Mouse (Mus musculus) heart, adult 9 months (tissue): Measurements from ENCODE around the gene Kif16b.
A peak's percentile ranks its signal among the peaks of the same experiment; 100 is the strongest.

Experiments used
- DNase-seq, 2 experiments: peaks; one replicate each; pipeline ENCODE4 v3.0.0; 2022; ENCODE audit warnings: low spot score in 2 of 2

The Kif16b gene

DNA sequence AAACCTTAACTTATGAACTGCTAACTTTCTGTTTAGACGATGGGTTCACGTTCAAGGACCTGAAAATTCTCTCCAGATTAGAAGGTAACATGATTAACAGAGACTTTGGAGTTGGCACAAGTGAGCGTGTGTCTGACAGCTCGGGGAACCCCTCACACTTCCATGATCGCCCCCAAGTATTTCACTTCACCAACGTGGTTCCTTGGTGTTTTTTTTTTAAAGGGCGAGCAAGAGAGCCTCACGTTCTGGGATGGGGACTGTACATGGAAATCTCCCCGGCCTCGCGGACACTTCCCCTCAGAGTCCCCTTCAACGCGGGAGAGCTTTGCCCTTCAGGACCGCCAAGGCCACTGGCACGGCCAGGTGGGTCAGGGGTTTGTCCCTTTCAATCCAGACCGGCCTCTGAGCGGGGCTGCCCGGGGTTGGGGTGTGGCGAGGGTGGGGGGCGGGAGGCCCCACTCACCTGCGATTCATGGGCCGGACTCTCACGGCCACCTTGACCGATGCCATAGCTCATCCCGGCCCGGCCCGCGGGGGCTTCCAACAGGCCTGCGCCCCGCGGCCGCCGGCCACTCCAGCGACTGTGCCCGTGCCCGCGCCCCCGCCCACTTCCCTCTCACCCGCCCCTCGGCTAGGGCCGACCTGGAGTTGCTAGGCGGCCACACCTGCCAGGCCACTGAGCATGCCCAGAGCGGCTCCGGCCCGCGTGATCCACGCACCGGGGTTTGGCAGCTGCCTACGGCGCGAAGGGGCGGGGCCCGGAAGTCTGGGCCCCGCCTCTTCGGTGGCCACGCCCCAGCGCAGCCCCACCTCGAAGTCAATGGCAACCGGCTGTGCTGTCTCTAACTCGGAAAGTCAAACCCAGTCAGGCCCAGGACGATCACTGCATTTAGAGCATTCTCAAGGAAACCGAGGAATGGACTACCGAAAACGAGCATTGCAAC is at the start of gene Kif16b:
Gene Kif16b, minus strand, starts transcription at position 670 of the 944 bp plus-strand sequence.
- peak; percentile 92 to 94 for DNase-seq

DNA sequence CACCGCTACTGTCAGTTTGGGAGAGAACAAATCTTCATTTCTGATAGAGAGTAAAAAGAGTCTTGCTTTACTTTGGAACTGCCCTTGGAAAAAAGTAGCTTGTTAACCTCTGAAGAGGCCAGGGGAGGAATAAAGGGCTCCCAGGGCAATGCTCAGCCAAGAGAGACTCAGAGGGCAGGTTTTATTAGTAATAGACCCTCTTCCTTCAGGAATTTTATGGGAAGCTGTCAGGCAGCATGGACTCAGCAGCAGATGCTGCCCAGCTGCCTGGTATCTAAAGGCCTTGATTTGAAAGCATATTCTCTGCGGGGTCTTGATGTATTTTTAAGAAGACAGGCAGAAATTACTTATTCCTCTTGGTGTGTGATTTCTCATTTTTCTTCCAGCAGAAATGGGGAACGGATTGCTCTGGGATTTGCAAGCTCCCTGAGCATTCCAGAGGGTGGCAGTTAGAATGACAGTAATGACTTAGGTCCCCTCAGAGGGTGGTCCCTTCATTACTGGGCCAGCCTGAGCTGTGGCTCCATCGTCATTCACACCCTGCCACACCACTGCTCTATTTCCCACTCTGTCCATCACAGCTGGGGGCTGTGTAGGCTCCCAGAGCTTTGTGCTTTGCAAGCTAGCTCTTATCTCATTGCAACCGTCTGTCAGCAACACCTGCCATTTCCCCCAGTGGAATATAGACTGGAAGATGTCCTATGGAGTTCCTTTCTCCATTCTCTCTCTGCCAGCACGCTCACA is 39.7 kb upstream of the Kif16b start:
- no peak for DNase-seq

DNA sequence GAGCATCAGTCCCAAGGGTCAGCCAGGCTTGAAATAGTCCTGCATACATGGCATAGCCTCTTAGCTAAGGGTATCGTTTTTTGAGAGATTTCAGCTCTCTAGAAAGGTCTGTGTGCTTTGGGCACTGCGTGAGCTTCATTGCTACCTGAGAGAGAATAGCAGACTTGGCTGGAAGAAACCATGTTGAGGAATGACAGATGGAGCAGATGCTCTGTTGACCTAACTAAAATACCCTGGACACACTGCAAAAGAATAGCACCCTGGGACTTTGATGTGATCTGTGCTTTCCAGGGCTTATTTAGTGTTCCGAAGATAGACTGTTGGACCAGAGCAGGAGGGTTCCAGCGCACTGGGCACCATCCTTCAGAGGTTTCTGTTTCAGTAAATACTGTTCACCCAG is 29.1 kb upstream of the Kif16b start:
- DNase-seq, result no peak

DNA sequence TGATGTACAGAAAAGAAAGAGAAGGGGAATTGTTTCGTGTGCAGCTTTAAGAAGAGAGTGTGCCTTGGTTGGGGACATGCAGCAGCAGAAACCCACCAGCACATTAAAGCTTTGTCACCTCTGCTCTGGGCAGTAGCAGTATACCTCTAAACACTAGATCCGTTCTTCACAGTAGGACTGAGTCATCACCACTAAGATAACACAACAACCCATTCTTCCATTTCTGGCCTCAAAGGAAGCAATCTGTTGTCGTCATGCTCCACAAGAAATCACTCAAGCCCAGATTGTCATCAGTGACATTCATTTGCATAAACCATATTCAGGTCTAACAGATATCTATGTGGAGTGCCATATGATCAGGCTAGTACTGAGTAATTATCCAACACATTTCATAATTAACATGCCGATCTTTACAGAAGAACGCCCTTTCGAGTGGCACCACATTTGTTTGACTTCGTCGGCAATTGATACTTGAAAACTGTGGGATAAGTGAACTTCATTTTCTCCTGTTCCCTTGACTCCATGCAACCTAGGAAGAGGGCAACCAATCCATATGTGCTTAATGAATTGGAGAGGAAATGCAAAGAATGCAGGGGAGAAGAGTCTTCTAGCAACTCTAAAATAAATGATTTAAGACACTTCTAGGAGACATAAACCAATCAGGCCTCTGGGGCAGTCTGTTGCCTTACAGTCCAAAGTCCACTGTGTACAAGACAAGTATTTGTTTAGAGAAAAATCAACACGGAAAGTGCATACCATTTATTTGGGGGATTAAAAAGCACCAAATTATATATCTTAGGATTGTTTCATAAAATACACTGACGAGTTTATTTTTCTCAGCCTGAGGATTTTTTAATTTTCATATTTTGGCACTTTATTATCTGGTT is 28.1 kb upstream of the Kif16b start:
- DNase-seq, result no peak

DNA sequence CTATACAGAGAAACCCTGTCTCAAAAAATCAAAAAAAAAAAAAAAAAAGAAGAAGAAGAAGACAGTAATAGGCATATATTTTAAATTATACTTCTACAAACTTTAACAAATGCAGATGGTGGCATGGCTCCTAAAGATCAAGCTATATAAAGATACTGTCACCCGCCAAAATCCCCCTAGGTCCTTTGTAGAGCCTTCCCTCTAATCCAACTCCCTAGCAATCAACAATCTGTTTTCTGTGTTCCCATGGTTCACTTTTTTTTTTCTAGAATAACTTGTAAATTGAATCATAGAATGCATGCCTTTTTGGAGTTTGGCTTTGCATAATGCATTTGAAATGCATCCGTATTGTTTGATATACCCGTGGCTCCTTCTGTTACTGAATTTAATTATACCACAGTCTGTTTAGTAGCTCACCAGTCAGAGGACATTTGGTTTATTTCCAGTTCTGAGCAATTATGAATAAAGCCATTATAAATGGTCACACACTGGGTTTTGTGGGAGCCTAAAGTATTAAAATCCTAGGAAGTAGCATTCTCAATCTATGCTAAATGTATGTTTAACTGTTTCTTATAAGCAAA is 9.6 kb upstream of the Kif16b start:
- no peak for DNase-seq

DNA sequence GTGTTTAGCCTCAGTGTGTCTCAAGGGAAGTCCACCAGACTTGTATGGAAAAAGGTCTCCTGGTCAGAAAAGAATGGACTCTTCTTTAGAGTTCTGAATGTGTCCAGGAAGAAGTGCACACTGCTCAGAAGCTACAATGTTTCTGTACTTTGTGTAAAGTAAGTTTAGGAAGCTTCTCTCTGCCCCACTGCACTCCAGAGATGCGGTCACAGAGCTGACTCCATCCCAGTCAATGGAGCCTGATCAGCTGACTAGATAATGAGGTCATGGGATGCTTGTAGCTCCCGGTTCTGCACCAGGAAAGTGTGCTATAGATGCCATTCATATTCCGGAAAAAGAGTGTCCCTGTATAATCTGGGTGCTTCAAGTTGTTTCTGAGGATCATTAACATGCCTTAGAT is 7.9 kb upstream of the Kif16b start:
- DNase-seq, result no peak

DNA sequence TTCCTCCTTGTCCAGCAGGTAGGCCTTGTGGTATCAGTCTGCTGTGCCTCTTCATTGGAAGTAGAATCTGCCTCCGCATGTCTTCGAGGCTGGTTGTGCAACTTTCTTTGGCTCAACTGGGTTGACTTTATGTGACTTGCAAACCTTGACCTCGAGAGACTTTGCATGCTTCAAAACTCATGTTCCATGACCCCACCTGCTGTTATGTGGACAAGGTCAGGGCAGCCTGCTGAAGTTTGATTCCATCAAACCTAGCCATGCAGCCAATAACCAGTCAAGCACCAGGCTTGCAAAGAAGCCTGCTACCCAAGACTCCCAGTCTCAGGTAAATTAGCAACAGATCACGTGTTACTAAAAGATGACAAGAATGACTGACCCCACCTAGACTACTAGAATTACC is 5.7 kb upstream of the Kif16b start:
- DNase-seq, result no peak

DNA sequence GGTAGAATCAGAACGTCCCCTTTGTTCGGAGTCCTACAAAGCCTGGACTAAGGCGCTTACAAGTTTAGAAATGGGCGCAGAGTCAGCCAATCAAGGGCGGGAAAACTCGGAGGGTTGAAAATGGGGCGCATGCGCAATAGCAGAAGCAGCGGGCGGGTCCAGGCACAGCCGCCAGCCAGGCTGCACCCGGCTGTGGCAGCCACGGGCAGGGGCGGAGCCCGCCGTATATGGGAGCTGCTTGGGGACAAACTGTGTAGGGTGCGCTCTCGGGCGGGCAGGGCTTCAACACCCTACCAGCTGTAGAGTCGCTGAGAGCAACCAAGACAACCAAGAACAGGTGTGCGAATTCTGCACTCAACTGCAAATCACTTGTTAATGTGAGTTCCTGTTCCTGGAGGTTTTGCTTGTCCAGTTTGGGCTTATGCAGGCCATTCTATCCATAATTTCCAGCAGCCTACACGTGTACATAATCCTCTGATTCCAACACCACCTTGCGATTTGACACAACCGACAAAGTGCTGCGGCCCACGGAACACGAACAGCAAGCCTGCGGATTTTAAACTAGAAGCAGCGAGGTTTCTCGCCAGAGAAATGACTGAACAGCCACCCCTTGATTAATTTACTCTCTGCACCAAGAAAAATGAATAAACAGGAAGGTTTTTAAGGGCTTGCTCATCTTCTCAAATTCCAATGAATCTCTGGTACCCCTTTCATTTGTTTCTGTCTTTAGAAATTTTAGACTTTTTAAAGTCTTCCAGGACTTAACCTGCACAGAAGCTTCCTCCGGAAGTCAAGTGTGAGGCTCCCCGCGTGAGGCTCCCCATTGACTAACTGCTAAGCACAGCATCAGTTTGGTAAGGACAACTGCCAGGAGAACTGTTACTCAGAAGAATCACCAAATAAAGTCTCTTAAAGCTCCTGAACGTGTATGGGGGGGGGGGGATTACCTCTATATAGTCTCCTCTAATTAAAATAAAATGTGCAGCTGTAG is 1.9 kb upstream of the Kif16b start:
- peak; percentile 96 for DNase-seq

DNA sequence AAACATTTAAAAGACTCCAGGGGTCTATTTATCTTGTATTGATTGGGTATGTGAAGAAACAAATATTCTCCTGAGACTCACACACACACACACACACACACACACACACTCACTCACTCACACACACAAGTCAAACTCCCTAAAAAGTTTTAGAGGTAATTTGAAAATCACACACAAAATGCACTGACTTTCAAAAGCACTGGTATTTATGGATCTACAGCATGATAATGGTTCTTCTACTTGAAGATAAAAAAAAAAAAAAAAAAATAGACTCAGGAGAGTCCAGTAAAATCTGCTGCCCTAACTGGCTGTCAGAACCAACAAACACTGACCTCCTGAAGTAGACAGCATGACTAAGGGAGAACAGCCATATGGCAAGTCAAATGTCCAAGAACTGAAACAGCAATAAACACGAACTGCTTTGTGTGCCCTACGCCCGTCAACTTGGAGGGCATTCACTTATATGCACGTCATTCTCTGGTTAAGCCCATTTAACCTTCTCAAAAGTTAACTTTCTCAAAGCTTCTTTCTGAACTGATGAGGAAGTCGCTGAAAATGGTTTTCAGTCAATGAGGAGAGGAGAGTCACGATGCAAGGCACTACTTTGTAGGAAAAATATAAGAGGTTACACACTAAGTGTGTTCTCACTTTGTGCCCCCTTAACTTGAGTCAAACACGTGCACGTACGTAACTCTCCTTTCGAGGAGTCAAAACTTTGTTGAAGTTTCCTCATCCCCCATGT is 1.0 kb downstream of the Kif16b start:
- DNase-seq, result no peak

DNA sequence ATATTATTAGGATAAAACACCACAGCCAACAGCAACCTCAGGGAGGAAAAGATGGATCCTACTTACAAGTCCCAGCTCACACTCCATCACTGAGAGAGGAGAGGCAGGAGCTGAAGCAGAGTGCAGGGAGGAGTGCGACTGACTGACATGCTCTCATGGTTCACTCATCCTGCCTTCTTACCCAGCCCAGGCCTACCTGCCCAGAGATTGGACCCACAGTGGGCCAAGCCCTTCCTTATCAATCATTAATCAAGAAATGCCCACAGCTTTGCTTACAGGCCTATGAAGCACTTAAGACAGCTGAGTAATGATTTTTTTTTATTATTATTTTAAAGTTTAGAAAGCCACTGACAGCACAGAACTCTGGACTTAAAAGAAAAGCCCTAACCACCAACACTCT is 7.6 kb downstream of the Kif16b start:
- DNase-seq, result no peak

DNA sequence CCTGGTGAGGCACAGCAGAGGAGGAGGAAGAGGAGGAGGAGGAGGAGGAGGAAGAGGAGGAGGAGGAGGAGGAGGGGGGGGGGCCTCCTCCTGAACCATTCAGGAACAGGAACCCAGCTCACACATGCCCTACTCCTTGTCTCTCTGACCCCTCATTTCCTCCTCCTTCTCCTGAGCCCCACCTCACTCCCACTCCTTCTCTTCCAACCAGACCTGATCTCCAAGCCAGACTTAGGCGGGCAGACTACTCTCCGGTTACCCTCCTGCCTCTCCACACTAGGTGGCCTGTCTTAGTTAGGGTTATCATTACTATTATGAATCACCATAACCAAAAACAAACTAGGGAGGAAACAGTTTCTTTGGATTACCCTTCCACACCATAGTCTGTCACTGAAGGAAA is 10.0 kb downstream of the Kif16b start:
- DNase-seq, result no peak

DNA sequence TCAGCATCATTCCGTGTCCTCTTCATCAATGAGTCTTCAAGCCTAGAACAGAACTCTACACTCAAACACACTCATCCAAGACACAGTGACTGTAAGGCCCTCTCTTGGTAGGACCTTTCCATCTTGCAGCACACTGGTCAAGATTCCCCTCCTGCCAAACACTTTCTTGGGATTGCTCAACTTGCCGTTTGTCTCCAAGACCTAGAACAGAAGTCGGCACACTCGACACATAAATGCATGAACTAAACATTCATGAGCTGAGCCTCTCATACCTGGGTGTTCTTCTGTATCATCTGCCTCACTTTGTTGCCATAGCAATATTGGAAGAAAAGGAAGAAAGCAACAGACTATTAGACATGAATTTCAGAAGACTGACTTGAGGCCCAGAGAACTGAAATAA is 16.9 kb downstream of the Kif16b start:
- DNase-seq, result no peak

DNA sequence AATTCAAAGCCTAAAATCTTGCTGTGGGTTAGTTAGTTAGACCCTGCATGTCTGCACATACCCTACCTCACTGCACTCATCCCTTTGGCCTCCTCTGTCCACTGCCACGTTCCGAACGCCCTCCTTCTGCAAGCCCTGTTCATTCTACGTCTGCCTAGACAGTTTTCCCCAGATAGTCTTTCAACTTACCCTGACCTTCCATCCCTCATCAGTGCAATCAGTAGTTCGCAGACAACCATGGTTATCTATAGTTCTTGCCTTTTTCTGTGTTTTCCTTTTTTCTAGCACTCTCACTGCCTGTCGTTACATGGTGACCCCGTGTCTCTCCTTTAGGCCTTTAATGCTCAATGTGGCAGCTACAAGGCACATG is 17.7 kb downstream of the Kif16b start:
- DNase-seq, result no peak

DNA sequence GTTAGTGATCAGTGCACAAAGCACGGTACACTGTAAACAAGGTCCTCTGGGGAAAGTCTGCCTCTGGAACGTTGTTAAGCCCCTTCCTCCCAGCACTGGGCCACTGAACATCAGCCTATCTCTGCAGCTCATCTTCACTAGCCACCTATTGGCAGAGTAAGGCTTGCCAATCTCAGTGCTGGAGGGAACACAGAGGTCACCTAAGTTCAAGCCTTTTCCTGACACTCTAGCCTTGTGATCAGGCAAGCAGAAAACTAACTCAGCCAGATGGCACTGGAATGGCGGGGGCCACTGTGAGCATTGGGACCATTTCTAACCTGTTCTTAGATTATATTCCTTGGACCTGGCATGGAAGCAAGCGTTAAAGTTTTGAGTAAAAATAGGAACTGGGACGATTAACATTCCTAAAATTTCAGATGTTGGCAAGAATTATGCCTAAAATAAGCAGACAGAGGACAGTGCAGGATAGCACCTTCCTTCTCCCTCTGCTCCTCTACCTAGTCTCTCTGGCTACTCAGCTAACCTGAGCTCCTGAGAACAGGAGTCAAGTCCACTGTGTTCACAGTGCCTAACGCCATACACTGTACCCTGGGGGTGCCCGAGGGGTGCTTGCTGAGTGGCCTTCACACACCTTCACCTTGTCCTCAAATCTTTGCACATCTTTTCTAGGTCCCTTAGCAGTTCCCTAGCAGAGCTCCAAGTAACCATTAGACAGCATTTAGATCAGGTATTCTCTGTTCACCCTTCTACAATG is 18.3 kb downstream of the Kif16b start:
- DNase-seq, result no peak

DNA sequence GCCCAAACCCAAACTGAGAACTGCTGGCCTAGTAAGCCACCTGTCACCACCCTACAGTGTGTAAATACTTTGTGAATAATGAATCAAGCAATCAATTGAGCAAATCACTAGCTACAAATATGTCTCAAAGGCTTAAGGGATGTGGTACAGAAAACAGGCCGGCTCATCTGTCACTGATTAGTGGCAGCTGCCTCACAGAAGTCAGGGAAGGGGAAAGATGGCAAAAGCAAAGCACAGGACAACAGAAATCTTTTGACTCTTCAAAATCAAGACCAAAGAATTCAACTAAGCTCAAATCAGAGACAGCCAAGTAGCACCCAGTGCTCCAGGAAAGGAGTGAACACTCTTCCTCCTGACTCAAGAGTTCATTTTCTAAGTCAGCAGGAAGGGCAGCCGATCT is 18.9 kb downstream of the Kif16b start:
- no peak for DNase-seq

DNA sequence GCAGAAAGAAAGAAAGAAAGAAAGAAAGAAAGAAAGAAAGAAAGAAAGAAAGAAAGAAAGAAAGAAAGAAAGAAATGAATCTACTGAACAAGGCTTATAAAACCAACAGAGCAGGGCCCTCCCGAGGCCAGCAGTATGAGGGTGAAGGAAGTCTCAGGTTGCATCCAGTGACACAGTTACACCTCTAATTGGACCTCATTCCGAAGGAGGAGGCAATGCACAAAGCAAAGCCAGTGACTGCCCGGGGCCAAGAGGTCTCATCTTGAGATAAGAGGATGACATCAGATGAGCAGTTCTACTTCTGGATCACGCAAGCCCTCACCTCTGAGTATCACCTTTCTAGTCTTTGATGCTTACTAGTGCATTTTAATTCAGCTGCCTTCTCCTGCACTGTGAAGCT is 20.2 kb downstream of the Kif16b start:
- no peak for DNase-seq

DNA sequence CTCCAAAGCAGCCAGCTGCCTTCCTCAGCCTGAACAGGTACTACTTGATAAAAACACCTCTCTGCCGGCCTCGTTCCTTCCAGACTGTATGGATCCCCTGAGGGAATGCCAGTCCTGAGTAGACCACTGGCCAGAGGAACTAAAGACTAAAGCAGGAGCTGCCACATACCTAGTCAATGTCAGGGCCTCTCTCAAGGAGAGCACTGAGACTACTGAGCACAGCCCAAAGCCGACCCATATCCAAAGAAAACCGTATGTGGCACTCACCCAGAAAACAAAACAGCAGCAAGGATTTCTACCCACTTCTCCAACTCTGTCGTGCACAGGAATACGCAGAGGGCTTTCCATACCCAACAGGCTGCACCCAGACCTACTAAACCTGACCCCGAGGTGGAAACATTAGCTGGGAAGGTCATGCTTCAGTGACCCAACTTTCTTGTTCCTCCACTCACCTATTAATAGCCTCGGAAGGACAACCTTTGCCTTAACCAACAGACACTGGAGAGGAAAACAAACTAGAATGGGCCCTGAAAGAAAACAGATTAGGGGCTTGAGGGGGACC is 22.0 kb downstream of the Kif16b start:
- no peak for DNase-seq

DNA sequence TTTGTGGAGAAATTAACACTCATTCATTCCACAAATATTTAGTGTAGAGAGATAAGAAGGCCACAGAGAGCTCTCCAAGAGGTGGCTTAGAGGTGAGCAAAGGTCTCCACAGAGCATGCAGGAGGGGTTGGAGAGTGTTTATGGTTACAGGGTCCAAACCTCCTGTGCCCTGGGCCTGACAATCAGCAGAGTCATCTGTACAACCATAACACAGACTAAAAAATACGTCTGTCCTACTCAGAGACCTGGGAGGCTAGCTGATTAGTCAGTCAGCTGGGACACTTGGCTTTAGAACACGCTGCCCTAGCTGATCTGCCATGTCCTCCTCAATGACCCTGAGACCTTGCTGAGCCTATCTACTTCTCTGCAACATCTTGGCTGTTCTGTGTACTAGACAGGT is 24.7 kb downstream of the Kif16b start:
- DNase-seq, result no peak

DNA sequence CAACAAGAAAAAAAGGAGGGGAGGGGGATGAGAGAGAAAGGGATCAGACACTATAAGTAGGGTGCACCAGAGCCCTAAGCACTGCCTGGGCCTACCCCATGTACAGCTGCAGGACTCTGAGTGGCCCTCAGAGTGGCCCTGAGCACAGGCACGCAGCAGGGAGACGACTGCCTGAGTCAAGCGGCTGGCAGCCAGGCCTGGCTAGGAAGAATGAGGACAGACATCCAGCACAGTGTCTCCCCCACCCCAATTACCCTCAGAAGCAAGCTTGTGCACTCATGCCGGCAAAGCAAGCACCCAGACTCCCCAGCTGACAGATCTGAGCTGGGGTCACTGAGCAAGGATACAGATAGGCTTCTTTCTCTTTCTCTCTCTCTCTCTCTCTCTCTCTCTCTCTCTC is 25.4 kb downstream of the Kif16b start:
- DNase-seq, result no peak
